Mouse (Mus musculus): ENCODE data around the gene Plekha5. TPM values are rescaled to one million over a fixed set of nuclear protein-coding genes. Genes with fewer than 3 reads are reported as not detected.

The Plekha5 gene
- polyA plus RNA-seq, 1 experiment from 2014 or later: 50.1 TPM

GRCm38 (mm10) chr6:140429236-140429635 is 5.4 kb downstream of the Plekha5 start:
- ATAC-seq (replicated peaks; ENCODE audit: low FRiP score): no peak
- no peaks in the 10 kb centered on the region for H3K27me3 ChIP-seq
- no peak overlapping the region for H3K4me2 ChIP-seq
- peaks cover 18% of the 10 kb centered on the region for H3K4me1 ChIP-seq
- H3K27ac ChIP-seq: no peak overlapping the region
- no peaks in the 10 kb centered on the region for H3K9me3 ChIP-seq (replicated peaks)
- H3K36me3 ChIP-seq: peaks cover 52% of the 10 kb centered on the region
- no peak overlapping the region for H3K4me3 ChIP-seq (replicated peaks)
- no peak overlapping the region for H3K9ac ChIP-seq
- 85% methylated on average over 8 of the region's 8 CpGs for WGBS

GRCm38 (mm10) chr6:140432363-140432762 is 8.5 kb downstream of the Plekha5 start:
- 95% methylated on average over 9 of the region's 9 CpGs for WGBS
- H3K27me3 ChIP-seq: no peaks in the 10 kb centered on the region
- H3K9ac ChIP-seq: no peak overlapping the region
- no peak overlapping the region for H3K27ac ChIP-seq
- ATAC-seq (replicated peaks; ENCODE audit: low FRiP score): no peak
- no peaks in the 10 kb centered on the region for H3K9me3 ChIP-seq (replicated peaks)
- no peak overlapping the region for H3K4me3 ChIP-seq (replicated peaks)
- no peak overlapping the region for H3K4me2 ChIP-seq
- H3K36me3 ChIP-seq: peaks cover 58% of the 10 kb centered on the region
- H3K4me1 ChIP-seq: no peaks in the 10 kb centered on the region

GRCm38 (mm10) chr6:140443374-140443773 is 19.5 kb downstream of the Plekha5 start:
- 0 out of 2 replicates have a peak, but pooled peaks cover 8% of the 10 kb centered on the region for H3K36me3 ChIP-seq
- no peaks in the 10 kb centered on the region for H3K9me3 ChIP-seq (replicated peaks)
- no peak overlapping the region for H3K27ac ChIP-seq
- 0 out of 2 replicates have a peak, but pooled peaks cover 3% of the 10 kb centered on the region for H3K4me1 ChIP-seq
- ATAC-seq (replicated peaks; ENCODE audit: low FRiP score): no peak
- H3K4me2 ChIP-seq: no peak overlapping the region
- H3K27me3 ChIP-seq: no peaks in the 10 kb centered on the region
- no peak overlapping the region for H3K4me3 ChIP-seq (replicated peaks)
- WGBS: 90% methylated on average over 5 of the region's 5 CpGs
- H3K9ac ChIP-seq: no peak overlapping the region

GRCm38 (mm10) chr6:140444147-140444546 is 20.3 kb downstream of the Plekha5 start:
- ATAC-seq (replicated peaks; ENCODE audit: low FRiP score): no peak
- WGBS: 86% methylated on average over 7 of the region's 7 CpGs

GRCm38 (mm10) chr6:140444855-140445465 is 21.1 kb downstream of the Plekha5 start:
- Histone ChIP-seq H3K9ac (no peak overlapping the region), H3K4me3 (replicated peaks) (no peak overlapping the region), H3K27me3 (no peaks in the 10 kb centered on the region), H3K9me3 (replicated peaks) (no peaks in the 10 kb centered on the region), H3K4me1 (0 out of 2 replicates have a peak, but pooled peaks cover 3% of the 10 kb centered on the region), H3K27ac (no peak overlapping the region), H3K36me3 (0 out of 2 replicates have a peak, but pooled peaks cover 8% of the 10 kb centered on the region), H3K4me2 (no peak overlapping the region)
- ATAC-seq (replicated peaks; ENCODE audit: low FRiP score): no peak; the same call in 1 of the 2 replicates
- WGBS: 40% methylated on average over 10 of the region's 10 CpGs

More at GRCm38 (mm10) chr6:140444147-140444546, 20.3 kb downstream of the Plekha5 start:
- Histone ChIP-seq H3K36me3 (0 out of 2 replicates have a peak, but pooled peaks cover 8% of the 10 kb centered on the region), H3K27ac (no peak overlapping the region), H3K4me3 (replicated peaks) (no peak overlapping the region), H3K27me3 (no peaks in the 10 kb centered on the region), H3K4me1 (0 out of 2 replicates have a peak, but pooled peaks cover 3% of the 10 kb centered on the region), H3K4me2 (no peak overlapping the region), H3K9ac (no peak overlapping the region), H3K9me3 (replicated peaks) (no peaks in the 10 kb centered on the region)

GRCm38 (mm10) chr6:140448010-140448739 is 24.3 kb downstream of the Plekha5 start:
- H3K4me3 ChIP-seq (replicated peaks): no peak overlapping the region
- H3K36me3 ChIP-seq: peaks cover 15% of the 10 kb centered on the region
- peaks cover 8% of the 10 kb centered on the region; the same call in 1 of the 2 replicates for H3K4me1 ChIP-seq
- no peak for ATAC-seq (replicated peaks; ENCODE audit: low FRiP score)
- no peak overlapping the region for H3K9ac ChIP-seq
- H3K27me3 ChIP-seq: no peaks in the 10 kb centered on the region
- no peak overlapping the region for H3K27ac ChIP-seq
- 93% methylated on average over 21 of the region's 21 CpGs for WGBS
- H3K9me3 ChIP-seq (replicated peaks): no peaks in the 10 kb centered on the region
- no peak overlapping the region for H3K4me2 ChIP-seq

GRCm38 (mm10) chr6:140450693-140451092 is 26.8 kb downstream of the Plekha5 start:
- Histone ChIP-seq H3K4me2 (no peak overlapping the region), H3K27ac (no peak overlapping the region), H3K9ac (no peak overlapping the region), H3K9me3 (replicated peaks) (no peaks in the 10 kb centered on the region), H3K4me1 (peaks cover 5% of the 10 kb centered on the region; the same call in 1 of the 2 replicates), H3K36me3 (peaks cover 15% of the 10 kb centered on the region), H3K4me3 (replicated peaks) (no peak overlapping the region), H3K27me3 (no peaks in the 10 kb centered on the region)
- ATAC-seq (replicated peaks; ENCODE audit: low FRiP score): peak; percentile 64
- whole genome bisulfite sequencing: 30% methylated on average over 5 of the region's 5 CpGs

- Histone ChIP-seq H3K9ac (no peak overlapping the region), H3K36me3 (peaks cover 12% of the 10 kb centered on the region), H3K4me2 (no peak overlapping the region), H3K27ac (no peak overlapping the region), H3K4me3 (replicated peaks) (no peak overlapping the region), H3K9me3 (replicated peaks) (no peaks in the 10 kb centered on the region), H3K27me3 (no peaks in the 10 kb centered on the region), H3K4me1 (peaks cover 5% of the 10 kb centered on the region; the same call in 1 of the 2 replicates)
- 98% methylated on average over 8 of the region's 8 CpGs for WGBS
- no peak for ATAC-seq (replicated peaks; ENCODE audit: low FRiP score)
Observed at GRCm38 (mm10) chr6:140452736-140453135, 28.9 kb downstream of the Plekha5 start.

GRCm38 (mm10) chr6:140453454-140453853 is 29.6 kb downstream of the Plekha5 start:
- peaks cover 12% of the 10 kb centered on the region for H3K36me3 ChIP-seq
- H3K4me2 ChIP-seq: no peak overlapping the region
- H3K9ac ChIP-seq: no peak overlapping the region
- ATAC-seq (replicated peaks; ENCODE audit: low FRiP score): no peak
- 92% methylated on average over 5 of the region's 5 CpGs for WGBS
- H3K4me1 ChIP-seq: peaks cover 5% of the 10 kb centered on the region; the same call in 1 of the 2 replicates
- H3K27me3 ChIP-seq: no peaks in the 10 kb centered on the region
- no peaks in the 10 kb centered on the region for H3K9me3 ChIP-seq (replicated peaks)
- H3K27ac ChIP-seq: no peak overlapping the region
- no peak overlapping the region for H3K4me3 ChIP-seq (replicated peaks)

- Histone ChIP-seq H3K27ac (no peak overlapping the region), H3K36me3 (peaks cover 12% of the 10 kb centered on the region), H3K9ac (no peak overlapping the region), H3K4me2 (no peak overlapping the region), H3K27me3 (no peaks in the 10 kb centered on the region), H3K4me3 (replicated peaks) (no peak overlapping the region), H3K9me3 (replicated peaks) (no peaks in the 10 kb centered on the region), H3K4me1 (peaks cover 5% of the 10 kb centered on the region; the same call in 1 of the 2 replicates)
- WGBS: 86% methylated on average over 3 of the region's 3 CpGs
- no peak for ATAC-seq (replicated peaks; ENCODE audit: low FRiP score)
Observed at GRCm38 (mm10) chr6:140454388-140454787, 30.5 kb downstream of the Plekha5 start.

- no peak for ATAC-seq (replicated peaks; ENCODE audit: low FRiP score)
- H3K9me3 ChIP-seq (replicated peaks): no peaks in the 10 kb centered on the region
- H3K27ac ChIP-seq: no peak overlapping the region
- H3K9ac ChIP-seq: no peak overlapping the region
- WGBS: 76% methylated on average over 3 of the region's 3 CpGs
- H3K36me3 ChIP-seq: peaks cover 12% of the 10 kb centered on the region
- no peaks in the 10 kb centered on the region for H3K27me3 ChIP-seq
- H3K4me2 ChIP-seq: no peak overlapping the region
- peaks cover 11% of the 10 kb centered on the region for H3K4me1 ChIP-seq
- no peak overlapping the region for H3K4me3 ChIP-seq (replicated peaks)
Observed at GRCm38 (mm10) chr6:140455851-140456250, 32.0 kb downstream of the Plekha5 start.

- WGBS: 77% methylated on average over 15 of the region's 15 CpGs
- Histone ChIP-seq H3K4me2 (no peak overlapping the region), H3K4me1 (peaks cover 13% of the 10 kb centered on the region), H3K27ac (no peak overlapping the region), H3K36me3 (peaks cover 12% of the 10 kb centered on the region), H3K9ac (no peak overlapping the region), H3K4me3 (replicated peaks) (no peak overlapping the region), H3K27me3 (no peaks in the 10 kb centered on the region), H3K9me3 (replicated peaks) (no peaks in the 10 kb centered on the region)
- no peak for ATAC-seq (replicated peaks; ENCODE audit: low FRiP score)
Observed at GRCm38 (mm10) chr6:140456393-140457163, 32.7 kb downstream of the Plekha5 start.

Measured in kidney, embryonic 15.5 days (tissue).